Mouse (Mus musculus) mouse trophoblast stem cell (cell line): ENCODE measurements around the gene Slc39a11.

Experiments used
- in situ Hi-C, 2 experiments: fragments of 300-500 bp; cut with MseI, MboI; formaldehyde crosslinking; loops; 2 replicates in 1 of 2; 3 replicates in 1 of 2; pipeline ENCODE4 v1.15.1; 2025

Gene Slc39a11

DNA sequence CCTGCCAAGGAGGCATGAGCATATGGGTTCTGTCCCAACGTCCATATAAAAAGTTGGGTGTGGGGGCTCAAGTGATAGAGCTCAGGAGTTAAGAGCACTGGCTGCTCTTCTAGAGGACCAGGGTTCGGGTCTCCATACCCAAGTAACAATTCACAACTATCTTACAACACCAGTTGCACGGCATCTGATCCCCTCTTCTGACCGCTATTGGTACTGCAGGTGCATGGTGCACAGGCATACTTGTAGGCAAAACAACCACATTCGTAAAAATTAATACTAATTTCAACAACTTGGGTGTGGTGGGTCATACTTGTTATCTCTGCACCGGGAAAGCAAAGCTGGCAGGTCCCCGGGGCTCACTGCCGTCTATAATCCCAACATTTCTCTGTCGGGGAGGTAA is 240.8 kb downstream of the Slc39a11 start:
- in situ Hi-C loops = loop anchor here in 1 of 2 experiments (5.0 kb wide), 1 partner anchor 232 kb away; no protein-coding TSS in a partner anchor

DNA sequence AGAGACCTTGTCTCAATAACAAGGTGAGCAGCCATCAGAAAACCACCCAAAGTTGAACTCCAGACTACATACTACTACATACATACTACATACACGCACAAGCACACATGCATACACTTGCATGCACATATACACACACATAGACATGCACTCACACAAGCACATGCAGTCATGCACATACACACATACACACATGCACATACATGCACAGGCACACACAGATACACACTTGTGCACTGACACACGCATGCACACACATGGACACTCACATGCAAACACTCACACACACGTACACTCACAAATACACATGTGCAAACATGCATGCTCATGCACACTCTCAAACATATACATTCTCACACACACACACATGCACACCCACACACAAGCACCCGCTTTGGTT is 242.4 kb downstream of the Slc39a11 start:
- in situ Hi-C loops = loop anchor here in 1 of 2 experiments (5.0 kb wide), 1 partner anchor 230 kb away; no protein-coding TSS in a partner anchor

DNA sequence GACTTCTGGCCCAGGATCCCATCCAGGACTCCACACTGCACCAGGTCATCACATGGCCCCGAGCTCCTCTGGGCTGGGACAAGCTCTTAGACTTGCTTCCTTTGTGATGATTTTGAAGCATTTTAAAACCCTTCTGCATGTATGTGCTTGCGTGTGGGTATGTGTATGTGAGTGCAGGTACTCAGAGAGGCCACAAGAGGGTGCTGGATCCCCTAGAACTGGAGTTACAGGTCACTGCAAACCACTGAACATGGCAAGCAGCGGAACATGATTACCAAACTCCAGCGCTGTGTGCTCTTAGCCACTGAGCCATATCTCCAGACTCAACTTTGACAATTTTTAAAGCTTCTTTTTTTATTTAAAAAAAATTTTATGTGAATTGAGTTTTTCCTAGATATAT is 249.0 kb downstream of the Slc39a11 start:
- in situ Hi-C loops = loop anchor here in 1 of 2 experiments (5.0 kb wide), 1 partner anchor 224 kb away; no protein-coding TSS in a partner anchor

DNA sequence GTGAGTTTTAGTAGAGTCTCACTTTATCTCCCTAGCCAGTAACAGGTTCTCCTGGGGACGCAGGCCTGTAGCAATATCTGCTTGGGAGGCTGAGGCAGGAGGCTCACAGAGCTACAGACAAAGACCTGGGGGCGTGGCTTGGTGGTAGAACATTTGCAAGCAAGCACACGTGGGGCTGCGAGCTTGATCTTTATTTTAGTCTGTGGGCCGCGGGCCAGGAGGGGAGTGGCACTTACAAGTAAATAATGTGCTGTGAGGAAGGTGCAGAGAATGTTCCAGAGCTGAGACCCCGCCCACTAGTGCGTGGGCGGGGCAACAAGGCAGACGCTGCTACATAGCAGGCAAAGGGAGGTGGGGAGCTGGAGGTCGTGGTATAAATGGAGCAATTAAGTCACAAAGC is 250.3 kb downstream of the Slc39a11 start:
- in situ Hi-C loops = no loop called here

DNA sequence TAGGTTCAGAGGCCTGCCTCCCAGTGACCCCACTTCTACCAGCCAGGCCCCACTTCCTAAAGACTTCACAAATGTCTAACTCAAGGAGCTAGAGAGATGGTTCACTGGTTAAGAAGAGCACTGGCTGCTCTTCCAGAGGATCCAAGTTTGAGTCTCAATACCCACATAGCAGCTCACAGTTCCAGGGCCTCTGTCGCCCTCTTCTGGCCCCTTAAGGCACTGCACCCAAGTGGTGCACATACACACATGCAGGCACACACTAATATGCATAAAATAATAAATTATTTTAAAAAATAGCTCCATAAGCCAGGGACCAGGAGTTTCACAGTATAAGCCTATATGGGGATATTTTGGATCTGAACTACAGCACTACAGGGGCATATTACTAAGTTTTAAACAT is 252.5 kb downstream of the Slc39a11 start:
- in situ Hi-C loops = no loop called here

DNA sequence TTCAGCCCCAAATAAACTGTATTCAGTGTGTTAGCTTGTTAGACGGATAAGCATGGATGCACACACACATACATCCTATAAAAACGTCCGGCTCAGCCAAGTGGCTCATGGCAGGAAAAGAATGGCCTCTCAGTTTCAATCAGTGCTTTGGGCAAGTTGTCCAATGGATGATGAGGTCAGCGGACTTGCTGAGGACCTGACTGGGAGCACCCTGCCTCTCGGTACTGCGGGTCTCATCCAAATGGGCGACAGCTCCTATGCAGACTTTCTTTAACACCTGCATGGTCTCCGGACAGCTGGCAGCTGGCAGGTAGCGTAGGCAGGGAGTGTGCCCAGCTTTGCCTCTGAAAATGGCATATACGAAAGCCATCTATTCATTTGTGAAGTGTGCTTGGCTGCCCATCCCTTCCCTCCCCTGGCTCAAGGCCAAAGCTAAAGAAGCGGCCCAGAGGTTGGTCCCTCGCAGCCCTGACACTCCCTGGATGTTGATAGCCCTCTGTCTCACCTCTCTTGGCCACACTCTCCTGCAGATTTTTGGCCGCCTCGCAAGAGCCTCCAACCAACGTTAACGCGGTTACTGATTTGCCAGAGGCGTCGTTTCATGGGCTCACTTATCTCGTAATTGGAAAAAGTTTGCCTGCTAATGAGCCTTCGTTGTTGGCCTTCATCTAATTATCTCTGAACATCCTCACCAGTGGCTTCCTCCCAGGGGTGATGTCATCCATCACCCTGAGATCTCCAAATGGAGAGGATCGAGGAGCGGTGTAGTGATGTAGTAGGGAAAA is 256.3 kb downstream of the Slc39a11 start:
- in situ Hi-C loops = no loop called here

DNA sequence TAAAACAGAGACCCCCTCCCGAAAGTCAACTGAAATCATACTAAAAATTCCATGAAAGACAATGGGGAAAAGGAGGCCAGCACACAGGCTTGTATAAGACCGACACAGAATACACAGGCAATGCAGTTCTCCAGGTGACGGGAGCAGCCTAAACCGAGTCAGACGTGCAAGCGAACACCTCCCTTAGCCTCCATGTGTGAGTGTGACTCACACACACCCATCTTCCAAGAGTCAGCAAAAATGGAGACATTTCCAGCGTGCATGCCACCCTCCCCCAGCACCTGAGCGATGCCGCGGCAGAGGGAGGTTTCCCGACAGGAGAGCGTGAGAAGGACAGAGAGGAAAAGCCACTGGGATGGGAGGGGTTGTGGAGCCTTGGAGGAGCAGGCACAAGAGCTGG is 258.2 kb downstream of the Slc39a11 start:
- in situ Hi-C loops = no loop called here

DNA sequence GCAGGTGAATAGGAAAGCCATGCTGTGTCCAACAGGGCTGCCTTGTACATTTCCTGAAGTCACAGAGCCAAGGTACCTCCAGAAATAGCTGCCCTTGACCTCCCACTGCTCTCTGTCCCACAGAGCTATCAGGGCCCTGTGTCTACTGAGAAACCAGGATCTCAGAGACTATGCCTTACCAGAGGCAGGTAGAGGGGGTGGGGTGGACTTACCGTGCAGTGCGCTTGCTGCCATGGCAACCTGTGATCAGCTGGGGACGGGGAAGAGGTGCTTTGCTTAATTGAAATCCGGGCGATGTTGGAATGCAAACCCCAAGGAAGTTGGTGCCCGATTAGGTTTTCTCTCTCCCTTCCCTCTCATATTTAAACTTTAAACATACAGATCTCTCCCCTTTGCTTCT is 260.2 kb downstream of the Slc39a11 start:
- in situ Hi-C loops = no loop called here

DNA sequence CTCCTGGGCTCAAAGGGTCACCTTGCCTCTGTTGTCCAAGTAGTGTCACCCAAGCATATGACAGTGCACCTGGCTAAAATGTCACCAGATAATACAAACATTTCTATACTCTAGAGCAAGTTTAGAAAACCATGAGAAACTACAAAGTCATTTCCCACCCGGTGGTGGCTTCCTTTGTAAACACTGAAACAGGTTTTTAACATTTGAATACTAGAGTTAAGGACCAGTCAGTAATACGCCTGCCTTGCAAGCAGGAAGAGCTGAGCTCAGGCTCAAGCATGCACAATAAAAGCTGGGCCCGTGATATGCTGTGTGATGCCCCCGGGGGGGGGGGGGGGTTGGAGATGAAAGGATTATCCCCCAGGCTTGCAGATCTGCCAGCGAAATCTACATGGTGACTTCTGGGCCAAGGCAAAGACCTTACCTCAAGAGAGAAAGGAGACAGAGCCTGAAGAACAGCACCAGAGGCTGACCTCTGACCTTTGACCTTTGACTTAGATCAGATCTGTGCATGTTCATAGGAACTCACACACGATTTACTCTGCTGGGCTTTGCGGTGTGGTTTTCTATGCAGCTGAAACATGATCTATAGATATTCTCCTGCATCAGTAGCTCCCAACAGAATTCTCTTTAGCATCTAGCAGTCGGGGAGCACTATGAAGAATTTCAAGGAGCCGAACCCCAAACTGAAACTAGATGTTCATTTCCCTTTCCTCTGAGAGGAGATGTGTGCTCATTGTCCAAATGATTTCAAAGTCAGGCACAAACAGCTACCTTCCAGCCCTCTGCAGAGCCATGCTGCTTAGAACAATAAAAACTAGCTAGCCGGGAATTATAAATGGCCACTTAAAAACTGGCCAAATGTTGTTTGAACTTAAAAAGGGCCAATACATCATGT is 267.0 kb downstream of the Slc39a11 start:
- in situ Hi-C loops = no loop called here

DNA sequence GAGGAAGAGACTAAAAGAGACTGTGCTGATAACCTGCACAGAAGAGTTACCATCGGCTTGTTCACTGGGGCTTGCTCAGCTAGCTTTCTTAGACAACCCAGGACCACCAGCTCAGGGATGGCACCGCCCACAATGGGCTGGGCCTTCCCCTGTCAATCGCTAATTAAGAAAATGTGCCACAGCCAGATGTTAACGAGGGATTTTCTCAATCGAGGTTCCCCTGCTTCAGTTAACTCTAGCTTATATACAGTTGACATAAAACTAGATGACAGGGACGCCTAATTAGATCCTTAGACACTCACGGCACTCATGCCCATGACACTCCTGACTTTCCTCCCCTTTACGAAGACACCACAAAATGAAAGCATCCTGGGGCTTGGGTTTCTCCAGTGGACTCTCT is 268.3 kb downstream of the Slc39a11 start:
- in situ Hi-C loops = no loop called here

DNA sequence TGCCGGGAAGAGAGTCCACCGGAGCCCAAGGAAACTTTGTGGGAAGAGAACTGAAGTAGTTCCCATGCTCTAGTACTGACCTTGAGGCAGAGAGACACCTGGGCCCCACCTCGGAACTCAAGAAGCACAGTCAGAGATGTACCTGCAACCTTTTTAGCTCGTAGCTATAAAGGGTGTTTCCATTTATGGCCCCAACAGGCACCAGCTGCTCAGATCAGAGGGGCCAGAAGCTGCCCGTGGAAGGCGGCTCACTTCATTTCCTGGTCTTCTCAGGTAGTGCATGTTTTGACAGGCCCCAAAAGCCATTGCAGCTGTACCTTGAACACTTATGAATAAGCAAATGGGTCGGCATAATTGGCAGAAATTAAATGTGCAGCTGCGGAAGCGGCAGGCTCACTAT is 271.0 kb downstream of the Slc39a11 start:
- in situ Hi-C loops = no loop called here

DNA sequence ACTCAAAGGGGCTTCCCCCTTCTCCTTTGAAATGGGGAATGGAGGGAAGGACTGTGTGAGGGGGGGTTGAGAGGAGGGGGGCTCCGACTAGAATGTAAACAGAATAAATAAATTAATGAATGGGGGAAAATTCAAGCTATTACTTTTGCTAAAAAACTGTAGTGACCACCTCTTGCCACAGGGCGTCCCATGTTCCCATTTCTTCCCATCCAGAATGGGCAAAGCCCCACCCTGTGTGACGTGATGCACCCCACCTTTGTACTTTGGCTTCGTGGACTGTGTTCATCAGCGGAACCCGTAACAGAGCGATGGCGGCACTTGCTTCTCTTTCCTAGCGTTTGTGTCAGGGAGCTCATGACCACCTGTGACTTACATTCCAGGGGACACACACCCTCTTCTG is 273.8 kb downstream of the Slc39a11 start:
- in situ Hi-C loops = no loop called here

DNA sequence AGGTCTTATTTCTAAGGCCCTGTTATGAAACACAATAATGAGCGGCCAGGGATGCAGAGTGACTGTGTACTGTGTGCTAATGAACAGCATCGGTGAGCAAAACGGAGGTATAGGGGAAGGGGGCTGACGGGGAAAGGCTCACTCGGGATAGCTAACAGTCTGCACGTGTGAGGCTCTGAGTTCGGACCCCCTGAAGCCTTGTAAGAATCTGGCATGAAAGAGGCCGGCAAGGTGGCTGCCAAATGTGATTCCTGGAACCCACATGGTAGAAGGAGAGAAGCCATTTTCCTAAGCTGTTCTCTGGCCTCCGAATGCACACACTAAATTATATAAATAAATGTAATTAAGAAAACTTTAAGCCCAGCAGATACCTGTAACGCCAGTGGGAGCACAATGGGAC is 276.0 kb downstream of the Slc39a11 start:
- in situ Hi-C loops = no loop called here

DNA sequence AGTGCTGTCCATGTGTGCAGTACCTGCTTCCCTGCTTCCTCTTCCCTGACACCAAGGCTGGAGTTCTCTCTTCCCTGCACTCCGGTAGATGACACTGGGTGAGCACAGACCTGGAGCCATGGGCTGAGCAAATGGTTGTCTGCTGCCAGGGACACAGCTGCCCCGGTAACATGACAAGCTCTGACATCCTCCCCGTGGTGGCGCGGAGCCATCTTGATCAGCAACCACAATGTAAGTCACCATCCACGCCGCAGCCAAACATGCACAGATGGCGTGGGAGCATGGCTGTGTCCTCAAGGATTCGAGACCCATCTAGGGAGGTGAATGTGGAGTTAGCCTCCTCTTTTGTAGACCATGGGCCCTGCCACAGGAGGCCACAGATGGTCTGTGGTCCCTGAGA is 276.5 kb downstream of the Slc39a11 start:
- in situ Hi-C loops = no loop called here

DNA sequence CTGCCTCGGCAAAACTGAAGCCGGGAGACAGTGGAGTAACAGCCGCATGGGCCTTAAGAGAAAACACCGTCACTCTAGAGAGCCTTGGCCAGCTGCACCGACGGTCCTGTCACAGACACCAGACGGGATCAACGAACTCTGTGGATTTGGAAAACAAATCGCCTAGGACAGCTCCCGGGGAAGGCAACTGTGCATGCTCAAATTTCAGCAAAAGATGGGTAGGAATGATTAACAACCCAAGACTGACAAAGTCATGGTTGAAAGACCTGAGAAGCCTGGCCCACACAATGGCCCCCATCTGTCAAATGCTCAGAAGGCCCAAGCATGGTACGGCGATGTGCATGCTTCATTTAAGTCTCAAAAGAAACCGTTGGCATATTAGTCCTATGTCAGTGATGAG is 281.8 kb downstream of the Slc39a11 start:
- in situ Hi-C loops = no loop called here

DNA sequence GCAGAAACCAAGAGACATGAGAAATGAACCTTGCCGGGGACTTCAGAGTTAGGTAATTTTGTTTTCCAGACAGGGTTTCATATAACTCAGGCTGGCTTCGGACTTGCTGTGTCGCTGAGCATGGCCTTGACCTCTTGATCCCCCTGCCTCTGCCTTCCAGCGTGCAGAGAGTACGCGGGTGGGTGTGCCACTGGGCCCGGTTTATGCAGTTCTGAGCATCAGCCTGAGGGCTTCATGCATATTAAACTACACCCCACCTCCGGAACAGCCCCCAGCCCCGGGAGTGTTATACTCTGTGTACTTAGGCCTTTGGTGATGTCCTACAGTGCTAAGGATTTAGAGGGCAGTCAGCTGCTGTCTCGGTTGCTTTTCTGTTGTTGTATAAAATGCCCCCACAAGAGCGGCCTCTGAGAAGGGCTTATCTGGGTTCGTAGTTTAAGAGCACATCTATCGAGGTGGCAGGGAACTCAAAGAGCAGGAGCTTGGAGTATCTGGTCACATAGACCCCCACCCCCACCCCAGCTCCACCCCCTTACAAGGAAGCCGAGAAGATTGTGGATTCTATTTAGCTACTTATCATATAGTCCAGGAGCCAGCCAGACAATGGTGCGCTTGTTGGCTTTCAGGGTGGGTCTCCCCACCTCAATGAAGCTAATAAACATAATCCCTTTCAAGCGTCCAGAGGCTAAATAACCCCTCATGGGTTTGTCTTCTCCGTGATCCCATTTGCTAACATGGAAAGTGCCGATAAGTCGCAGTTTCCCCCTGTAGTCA is 283.4 kb downstream of the Slc39a11 start:
- in situ Hi-C loops = no loop called here

DNA sequence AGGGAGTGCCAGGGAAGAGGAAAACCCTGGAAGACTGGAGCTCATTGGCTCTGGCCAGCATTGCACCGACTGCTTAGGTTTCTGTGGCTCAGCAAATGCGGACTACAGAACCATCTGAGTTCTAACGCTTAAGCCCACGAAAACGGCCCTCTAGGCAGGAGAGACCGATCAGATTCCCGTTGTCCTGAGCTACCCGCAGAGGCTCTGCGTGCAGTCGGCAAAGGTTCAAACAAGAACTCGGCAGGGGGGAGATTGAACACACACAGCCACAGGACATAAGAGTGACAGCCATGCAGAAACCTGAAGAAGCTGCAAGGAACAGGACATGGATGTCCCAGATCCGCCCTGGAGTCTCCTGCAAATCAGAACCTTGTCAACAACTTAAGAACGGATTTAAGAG is 286.1 kb downstream of the Slc39a11 start:
- in situ Hi-C loops = no loop called here

DNA sequence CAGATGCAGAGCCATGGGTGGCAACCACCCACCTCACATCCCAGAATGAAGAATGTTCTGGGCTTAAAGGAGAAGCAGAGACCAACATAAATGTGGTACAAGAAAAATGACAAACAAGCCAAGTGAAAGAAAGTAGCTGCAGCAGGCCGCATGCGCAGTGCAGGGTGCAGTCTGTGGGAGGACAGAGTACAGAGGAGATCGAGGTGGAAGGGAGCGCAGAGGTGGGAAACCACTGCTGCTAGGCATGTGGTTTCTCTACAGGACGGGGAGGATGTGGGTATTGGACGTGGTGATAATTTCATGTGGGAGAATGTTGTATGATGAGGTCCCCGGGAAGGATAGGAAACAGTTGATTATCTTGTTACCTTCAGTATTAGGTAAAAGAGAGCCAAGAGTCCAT is 287.3 kb downstream of the Slc39a11 start:
- in situ Hi-C loops = no loop called here

DNA sequence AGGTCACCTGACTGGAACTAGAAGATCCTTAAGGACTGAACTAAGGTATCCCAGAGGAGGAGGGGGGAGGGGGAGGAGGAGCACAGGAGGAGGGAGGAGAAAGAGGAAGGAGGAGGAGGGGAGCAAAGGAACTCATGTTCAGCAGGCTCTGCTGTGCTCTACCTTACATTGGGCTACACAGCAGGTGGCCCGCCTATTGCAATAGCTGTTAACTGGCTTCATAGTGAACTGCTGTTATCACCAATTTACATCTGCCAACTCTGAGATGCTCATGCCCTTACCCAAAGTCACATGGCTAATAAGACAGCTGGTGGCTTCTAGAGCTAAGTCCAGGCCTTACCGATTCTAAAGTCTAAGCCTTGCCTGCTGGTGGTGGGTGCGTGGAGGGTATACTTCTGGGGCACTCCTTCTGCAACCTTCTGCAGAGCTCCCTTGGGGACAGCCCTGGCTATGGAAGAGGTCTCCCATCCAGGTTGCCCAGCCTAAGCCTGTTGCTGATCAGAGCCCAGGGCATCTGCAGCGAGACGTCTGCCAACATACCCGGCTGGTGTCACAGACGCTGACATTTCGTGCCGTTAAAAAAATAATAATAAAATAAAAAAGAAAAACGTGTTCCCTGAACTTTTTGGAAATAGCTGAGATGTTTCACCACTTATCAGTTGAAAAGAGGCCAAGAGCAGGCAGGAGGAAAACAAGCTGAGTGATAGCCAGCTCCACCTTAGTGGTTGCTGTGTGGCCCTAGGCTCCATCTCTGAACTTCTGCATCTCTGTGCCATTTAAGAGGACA is 289.6 kb downstream of the Slc39a11 start:
- in situ Hi-C loops = no loop called here

DNA sequence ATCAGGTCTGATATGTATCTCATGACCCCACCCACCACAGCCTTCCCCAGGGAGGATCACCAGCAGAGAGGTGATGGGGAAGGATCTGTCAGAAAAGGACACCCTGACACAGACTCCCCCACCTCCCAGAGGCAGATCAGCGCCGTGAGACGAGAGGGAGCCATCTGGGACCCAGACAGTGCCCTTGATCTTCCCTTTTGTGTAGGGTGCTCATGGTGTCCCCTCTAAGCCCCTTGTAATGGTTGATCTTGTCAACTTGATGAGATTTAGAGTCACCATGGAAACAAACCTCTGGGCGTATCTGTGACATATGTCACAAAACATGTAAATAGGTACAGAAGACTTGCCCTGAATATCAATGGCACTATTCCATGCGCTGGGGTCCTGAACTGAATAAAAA is 293.9 kb downstream of the Slc39a11 start:
- in situ Hi-C loops = no loop called here
